Mouse (Mus musculus) MN1 (cell line): ENCODE results near the gene Slamf9.

Experiments
- DNase-seq: peaks from one replicate; pipeline ENCODE4 v3.0.0-alpha.2; 2016; ENCODE audit warnings: low spot score

Slamf9 gene

DNA sequence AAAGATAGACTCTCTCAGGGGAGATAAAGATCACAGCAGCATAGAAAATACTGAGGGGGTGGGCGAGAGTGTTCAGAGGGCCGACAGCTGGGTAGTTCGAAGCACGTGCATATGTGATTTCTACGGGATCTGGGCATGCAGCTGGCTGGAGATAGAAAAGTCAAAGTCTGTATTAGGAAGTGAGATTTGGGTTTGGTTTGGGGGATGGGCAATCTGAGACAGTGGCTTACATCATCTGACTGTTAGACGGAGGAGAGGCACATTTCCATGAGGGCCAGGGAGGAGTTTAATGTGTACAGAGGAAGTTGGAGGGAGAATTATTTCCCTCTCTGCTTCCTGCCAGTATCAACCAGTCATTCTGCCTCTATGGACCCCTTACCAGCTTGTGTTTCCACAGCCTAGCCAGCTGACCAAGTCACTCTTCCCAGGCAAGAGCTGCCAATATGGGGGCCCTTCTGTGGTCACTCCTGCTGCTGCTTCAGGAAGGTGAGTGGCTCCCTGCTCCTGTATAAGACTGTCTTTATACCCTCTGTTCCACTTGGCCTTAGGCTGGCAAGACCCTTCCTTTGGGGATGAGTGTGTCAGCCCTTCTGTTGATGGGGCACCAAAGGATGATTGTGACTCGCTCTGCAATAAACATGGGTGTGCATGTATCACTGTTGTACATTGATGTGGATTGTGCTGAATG lies at the start of gene Slamf9:
TSS of gene Slamf9 (plus strand) at position 305 of the 688 bp plus-strand sequence.
- peak; percentile 36 for DNase-seq

DNA sequence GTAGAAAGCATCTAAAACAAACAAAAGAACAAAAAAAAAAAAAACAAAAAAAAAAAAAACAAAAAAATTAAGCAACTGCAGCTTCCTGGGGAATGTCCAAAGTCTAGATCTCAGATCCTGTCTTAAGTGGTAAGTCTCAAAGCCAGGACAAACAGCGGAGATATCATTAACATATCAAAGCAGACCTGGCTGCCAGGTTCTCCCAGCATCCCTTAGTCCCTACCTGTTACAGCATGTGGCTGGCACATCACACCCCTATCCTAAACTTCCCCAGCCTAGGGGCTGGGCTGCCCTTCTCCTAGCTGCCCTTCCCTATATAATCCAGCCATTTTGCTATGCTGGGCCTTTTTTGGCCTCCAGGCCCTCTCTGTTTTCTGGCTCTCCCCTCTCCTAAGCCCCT lies 48.7 kb upstream of the Slamf9 start:
- DNase-seq, result no peak

GRCm38 (mm10) chr1:172427841-172428240 lies 47.3 kb upstream of the Slamf9 start:
- no peak for DNase-seq

GRCm38 (mm10) chr1:172428614-172429013 lies 46.5 kb upstream of the Slamf9 start:
- DNase-seq, result no peak

DNA sequence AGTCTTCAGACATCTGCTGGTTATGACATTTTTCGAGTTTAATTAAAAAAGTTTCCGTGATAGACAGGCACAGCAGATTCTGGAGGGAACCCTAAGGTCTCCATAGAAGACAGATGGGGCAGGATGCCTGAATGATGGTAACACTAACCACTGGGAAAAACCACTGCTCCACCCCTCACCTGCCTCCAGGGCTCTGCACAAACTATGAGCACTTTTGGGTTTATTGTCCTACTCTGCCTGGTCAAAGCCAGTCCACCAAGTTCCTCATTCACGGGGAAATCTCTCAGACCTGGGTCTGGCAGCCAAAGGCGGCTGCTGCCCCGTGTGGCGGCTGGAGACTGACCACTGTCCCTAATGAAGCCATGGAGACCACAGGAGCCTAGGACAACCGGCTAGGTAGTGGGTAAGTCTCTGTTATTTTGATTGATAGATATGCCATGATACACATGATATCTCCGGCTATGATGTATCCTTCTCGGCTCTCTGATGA lies 44.4 kb upstream of the Slamf9 start:
- no peak for DNase-seq

- DNase-seq, result no peak
These were observed 43.1 kb upstream of the Slamf9 start for GRCm38 (mm10) chr1:172431836-172432586.

- DNase-seq, result no peak
These were observed 42.6 kb upstream of the Slamf9 start for GRCm38 (mm10) chr1:172432587-172432955.

- no peak for DNase-seq
These were observed 41.9 kb upstream of the Slamf9 start for GRCm38 (mm10) chr1:172433012-172433850.

DNA sequence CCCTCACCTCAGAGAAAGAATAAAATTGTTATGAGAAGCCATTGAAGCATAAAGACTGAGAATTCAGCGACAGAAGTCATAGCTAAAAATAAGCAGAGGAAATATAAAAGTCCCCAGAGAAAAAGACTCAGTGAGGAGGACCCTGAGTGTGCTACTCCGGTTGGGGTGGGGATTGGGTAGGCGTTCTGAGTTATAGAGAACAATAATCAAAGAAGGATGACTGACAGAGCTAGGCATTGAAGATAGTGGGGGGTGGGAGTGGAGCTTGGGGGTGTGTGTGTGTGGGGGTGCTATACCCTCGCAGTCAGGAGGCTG lies 41.4 kb upstream of the Slamf9 start:
- DNase-seq, result no peak

DNA sequence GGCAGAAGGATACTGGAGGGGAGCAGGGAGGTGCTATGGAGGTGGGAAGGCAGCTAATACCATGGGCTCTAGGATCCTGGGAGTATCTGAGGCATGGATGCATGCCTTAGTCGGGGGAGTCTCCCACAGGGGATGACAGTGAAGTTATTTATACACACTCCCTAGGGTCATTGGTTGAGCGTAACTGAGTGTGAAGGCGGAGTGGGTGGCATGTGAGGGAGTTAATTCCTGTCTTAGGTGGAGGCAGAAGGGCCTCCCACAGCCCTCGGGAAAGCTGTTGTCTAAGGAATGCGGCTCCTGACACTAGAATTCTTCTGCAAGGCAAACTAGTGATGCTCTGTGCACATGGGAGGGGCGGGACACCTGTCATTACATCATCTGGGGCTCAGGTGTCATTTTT lies 38.4 kb upstream of the Slamf9 start:
- no peak for DNase-seq

GRCm38 (mm10) chr1:172438621-172439020 lies 36.5 kb upstream of the Slamf9 start:
- no peak for DNase-seq

DNA sequence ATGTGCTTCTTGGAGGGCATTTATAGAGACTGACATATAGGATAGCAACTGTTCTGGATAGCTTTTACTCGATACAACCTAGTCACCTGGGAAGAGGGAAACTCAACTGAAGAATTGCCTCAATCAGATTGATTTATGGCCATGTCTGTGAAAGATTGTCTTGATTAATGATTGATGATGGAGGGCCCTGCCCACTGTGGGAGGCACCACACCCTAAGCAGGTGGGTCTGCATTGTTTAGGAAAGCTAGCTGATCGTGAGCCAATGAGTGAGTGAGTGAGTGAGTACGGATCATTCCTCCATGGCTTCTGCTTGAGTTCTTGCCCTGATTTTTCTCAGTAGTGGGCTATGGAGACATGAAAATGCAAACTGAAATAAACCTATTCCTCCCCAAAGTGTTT lies 34.6 kb upstream of the Slamf9 start:
- no peak for DNase-seq

DNA sequence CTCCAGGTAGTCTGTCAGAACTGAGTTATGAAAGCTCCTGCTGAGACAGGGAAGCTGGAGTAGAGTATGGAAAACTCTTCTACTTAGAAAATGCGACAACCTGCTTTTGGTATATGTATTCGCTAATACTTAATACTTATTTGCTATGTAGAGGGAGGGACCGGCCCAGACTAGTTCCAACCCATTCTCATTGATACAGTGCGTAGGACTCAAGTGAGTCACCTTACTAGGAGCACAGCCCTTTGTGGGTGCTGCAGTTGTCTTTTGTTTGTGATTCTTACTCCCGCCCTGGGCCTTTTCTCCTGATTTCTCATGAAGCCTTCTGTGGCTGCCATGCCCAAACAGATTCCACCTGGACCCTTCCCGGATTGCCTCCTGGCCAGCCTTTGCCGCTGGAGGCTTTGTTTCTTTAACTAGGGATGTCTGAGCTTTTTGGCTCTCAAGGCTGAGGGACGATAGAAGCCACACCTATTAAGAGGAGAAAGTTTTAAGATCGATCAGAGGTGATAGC lies 33.2 kb upstream of the Slamf9 start:
- DNase-seq, result no peak

- DNase-seq, result no peak
These were observed 24.9 kb upstream of the Slamf9 start for GRCm38 (mm10) chr1:172450226-172450625.

DNA sequence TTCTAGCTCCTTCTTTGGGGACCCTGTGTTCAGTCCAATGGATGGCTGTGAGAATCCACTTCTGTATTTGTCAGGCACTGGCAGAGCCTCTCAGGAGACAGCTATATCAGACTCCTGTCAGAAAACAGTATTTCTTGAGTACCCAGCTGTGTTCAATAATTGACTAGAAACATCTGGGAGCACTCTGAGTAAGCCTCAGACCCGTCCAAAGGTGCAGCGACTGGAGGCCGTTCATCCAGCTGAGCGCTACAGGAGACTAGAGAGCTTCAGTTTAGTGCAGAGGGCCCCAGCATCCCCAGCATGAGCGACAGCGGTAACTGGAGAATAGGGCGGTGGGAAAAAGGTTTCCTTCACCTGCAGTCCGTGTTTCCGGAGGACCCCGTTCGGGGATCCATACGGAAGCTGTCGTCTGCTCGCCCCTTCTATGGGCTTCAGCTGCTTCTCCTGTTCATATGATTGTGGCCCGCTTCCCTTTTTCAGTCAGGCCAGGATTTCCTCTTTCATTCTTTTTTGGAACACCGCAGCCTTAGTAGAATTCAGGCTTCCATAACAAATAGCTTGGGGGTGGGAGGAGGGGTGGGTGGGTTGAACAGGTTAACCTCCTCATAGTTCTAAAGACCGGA lies 24.2 kb upstream of the Slamf9 start:
- DNase-seq, result no peak

- DNase-seq, result no peak
These were observed 22.2 kb upstream of the Slamf9 start for GRCm38 (mm10) chr1:172452911-172453310.

- no peak for DNase-seq
These were observed 21.3 kb upstream of the Slamf9 start for GRCm38 (mm10) chr1:172453810-172454209.

- no peak for DNase-seq
These were observed 19.7 kb upstream of the Slamf9 start for GRCm38 (mm10) chr1:172455416-172455815.

DNA sequence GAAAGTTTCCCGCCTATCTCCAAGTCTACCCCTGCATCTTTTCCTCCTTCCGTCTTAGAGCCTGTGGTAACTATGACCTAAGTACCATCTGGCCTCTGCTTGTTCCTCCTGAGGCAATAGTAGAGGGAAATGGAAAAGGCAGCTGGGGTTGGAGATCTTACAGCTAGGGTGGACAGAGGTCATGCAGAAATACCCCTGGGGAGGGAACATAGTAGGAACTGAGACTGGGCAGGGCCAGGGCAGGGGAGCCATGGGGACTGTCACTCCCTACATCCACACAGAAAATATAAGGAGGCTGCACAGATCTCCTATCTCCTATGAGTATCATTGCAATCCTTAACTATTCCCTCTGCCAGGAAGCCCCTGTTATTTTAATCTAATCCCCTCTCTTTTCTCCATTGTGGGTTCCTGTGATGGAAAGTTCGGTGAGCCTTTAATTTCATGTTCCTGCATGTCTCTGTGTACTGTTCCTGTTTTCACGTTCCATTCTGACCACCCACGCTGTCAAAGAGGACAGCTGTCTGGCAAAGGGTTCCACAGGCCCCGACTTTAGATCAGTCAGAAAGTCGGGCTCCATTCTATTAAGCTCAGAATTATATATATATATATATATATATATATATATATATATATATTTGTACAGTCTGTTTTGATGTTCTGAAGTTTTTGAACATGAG lies 19.0 kb upstream of the Slamf9 start:
- DNase-seq, result no peak

GRCm38 (mm10) chr1:172457196-172457595 lies 18.0 kb upstream of the Slamf9 start:
- DNase-seq, result no peak

DNA sequence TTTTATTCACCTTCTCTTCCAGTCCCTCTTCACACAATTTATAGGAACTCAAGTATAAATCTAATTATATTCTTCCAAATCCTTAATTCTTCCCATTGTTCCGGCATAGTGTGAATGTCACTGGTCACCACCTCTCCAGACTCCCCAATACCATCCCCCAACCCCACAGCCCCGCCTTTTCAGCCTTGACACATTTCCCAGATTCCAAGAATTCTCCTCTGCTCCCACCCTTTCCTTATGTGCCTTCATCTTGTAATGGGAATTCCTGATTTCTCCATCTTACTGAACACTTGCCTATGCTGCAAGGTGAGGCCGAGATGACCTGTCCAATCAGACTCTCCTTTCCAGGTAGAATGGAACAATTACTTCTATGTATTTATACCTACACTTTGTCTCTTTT lies 17.1 kb upstream of the Slamf9 start:
- DNase-seq, result no peak

- DNase-seq, result no peak
These were observed 13.6 kb upstream of the Slamf9 start for GRCm38 (mm10) chr1:172461602-172462001.
